Mouse (Mus musculus) limb, embryonic 10.5 days (tissue): ENCODE results near the gene Mybphl. TPM values are rescaled to one million over a fixed set of nuclear protein-coding genes. Genes with fewer than 3 reads are reported as not detected.

Experiments used
- DNase-seq: peaks from one replicate; pipeline ENCODE4 v3.0.0-alpha.2; 2017; ENCODE audit warnings: low spot score
- H3K27ac ChIP-seq: fragments of 300-500 bp; sonication (generic); 2 replicates; pipeline ENCODE4 v1.5.1; 2016; ENCODE audit warnings: mild to moderate bottlenecking
- H3K27me3 ChIP-seq: fragments of 300-500 bp; sonication (generic); 2 replicates; pipeline ENCODE4 v1.6.1; 2016; ENCODE audit warnings: low read depth, mild to moderate bottlenecking; ENCODE audit not compliant: poor library complexity, severe bottlenecking
- H3K36me3 ChIP-seq: fragments of 300-500 bp; sonication (generic); 2 replicates; pipeline ENCODE4 v1.6.1; 2016; ENCODE audit warnings: mild to moderate bottlenecking, moderate library complexity
- H3K4me1 ChIP-seq: fragments of 300-500 bp; sonication (generic); 2 replicates; pipeline ENCODE4 v1.6.1; 2016
- H3K4me3 ChIP-seq: fragments of 300-500 bp; sonication (generic); 2 replicates; pipeline ENCODE4 v1.5.1; 2016; ENCODE audit warnings: mild to moderate bottlenecking, moderate library complexity
- H3K9me3 ChIP-seq: fragments of 300-500 bp; sonication (generic); replicated peaks from 2 replicates; pipeline ENCODE4 v1.6.1; 2016; ENCODE audit warnings: mild to moderate bottlenecking
- WGBS: fragments of 180-500 bp; shearing (Covaris S2); methylation state at CpG from one replicate; pipeline ENCODE4 v1.1.7; 2016; 5-methylcytosine and 5-hydroxymethylcytosine counted together
- polyA plus RNA-seq: library from polyadenylated mRNA; unstranded; fragments of >200 nt; fragmentation: Nextera tagmentation; extraction: Ambion mirVana; gene quantifications from 2 replicates; pipeline ENCODE4 v1.2.1, GENCODE M21; 2016

Gene Mybphl
- 0.15 TPM in 1 of 2 replicates, not detected in the other for polyA plus RNA-seq

- Histone ChIP-seq H3K9me3 (no peaks in the 10 kb centered on the region), H3K4me1 (peaks cover 25% of the 10 kb centered on the region), H3K27me3 (no peaks in the 10 kb centered on the region), H3K36me3 (no peaks in the 10 kb centered on the region), H3K4me3 (no peak within 1 kb of the TSS), H3K27ac (no peak within 1 kb of the TSS)
- no peak for DNase-seq
- WGBS, result 80% methylated on average over 9 of the region's 9 CpGs
Measured at GRCm38 (mm10) chr3:108364270-108364995, at the start of gene Mybphl. Mybphl (plus strand) TSS chr3:108364911.

- WGBS, result 46% methylated on average over 2 of the region's 2 CpGs
- no peaks in the 10 kb centered on the region for H3K9me3 ChIP-seq
- H3K36me3 ChIP-seq, result no peaks in the 10 kb centered on the region
- no peak overlapping the region for H3K4me3 ChIP-seq
- H3K27ac ChIP-seq, result peak overlapping the region; percentile 69; the same call in 1 of the 2 replicates
- DNase-seq, result peak; percentile 40
- H3K27me3 ChIP-seq, result no peaks in the 10 kb centered on the region
- peaks cover 29% of the 10 kb centered on the region for H3K4me1 ChIP-seq
Measured at GRCm38 (mm10) chr3:108318517-108318916, 46.2 kb upstream of the Mybphl start.

- H3K4me3 ChIP-seq, result no peak overlapping the region
- H3K27me3 ChIP-seq, result no peaks in the 10 kb centered on the region
- H3K36me3 ChIP-seq, result peaks cover 16% of the 10 kb centered on the region
- no peak for DNase-seq
- H3K4me1 ChIP-seq, result peaks cover 29% of the 10 kb centered on the region
- WGBS, result 86% methylated on average over 4 of the region's 4 CpGs
- no peaks in the 10 kb centered on the region for H3K9me3 ChIP-seq
- no peak overlapping the region for H3K27ac ChIP-seq
Measured at GRCm38 (mm10) chr3:108321671-108322070, 43.0 kb upstream of the Mybphl start.

- Histone ChIP-seq H3K4me1 (peaks cover 29% of the 10 kb centered on the region), H3K9me3 (no peaks in the 10 kb centered on the region), H3K27ac (no peak overlapping the region), H3K4me3 (no peak overlapping the region), H3K36me3 (peaks cover 16% of the 10 kb centered on the region), H3K27me3 (no peaks in the 10 kb centered on the region)
- no peak for DNase-seq
- WGBS, result 92% methylated on average over 4 of the region's 4 CpGs
Measured at GRCm38 (mm10) chr3:108322136-108322535, 42.6 kb upstream of the Mybphl start.

- 83% methylated on average over 3 of the region's 3 CpGs for WGBS
- peaks cover 26% of the 10 kb centered on the region for H3K4me1 ChIP-seq
Measured at GRCm38 (mm10) chr3:108322962-108323361, 41.7 kb upstream of the Mybphl start.

GRCm38 (mm10) chr3:108324837-108325236 is 39.9 kb upstream of the Mybphl start:
- H3K4me1 ChIP-seq, result peaks cover 12% of the 10 kb centered on the region
- H3K27me3 ChIP-seq, result no peaks in the 10 kb centered on the region
- WGBS, result 91% methylated on average over 4 of the region's 4 CpGs
- no peaks in the 10 kb centered on the region for H3K9me3 ChIP-seq
- peaks cover 24% of the 10 kb centered on the region for H3K36me3 ChIP-seq
- H3K27ac ChIP-seq, result no peak overlapping the region
- H3K4me3 ChIP-seq, result no peak overlapping the region
- DNase-seq, result no peak

More at GRCm38 (mm10) chr3:108322962-108323361, 41.7 kb upstream of the Mybphl start:
- H3K36me3 ChIP-seq, result peaks cover 16% of the 10 kb centered on the region
- H3K27me3 ChIP-seq, result no peaks in the 10 kb centered on the region
- H3K9me3 ChIP-seq, result no peaks in the 10 kb centered on the region
- no peak for DNase-seq
- H3K27ac ChIP-seq, result no peak overlapping the region
- H3K4me3 ChIP-seq, result no peak overlapping the region

- Histone ChIP-seq H3K9me3 (no peaks in the 10 kb centered on the region), H3K4me3 (no peak overlapping the region), H3K36me3 (peaks cover 31% of the 10 kb centered on the region), H3K27me3 (no peaks in the 10 kb centered on the region), H3K4me1 (peaks cover 7% of the 10 kb centered on the region), H3K27ac (no peak overlapping the region)
- DNase-seq, result no peak
- WGBS, result 95% methylated on average over 9 of the region's 9 CpGs
Measured at GRCm38 (mm10) chr3:108325521-108325920, 39.2 kb upstream of the Mybphl start.

GRCm38 (mm10) chr3:108327275-108327674 is 37.4 kb upstream of the Mybphl start:
- H3K4me1 ChIP-seq, result peaks cover 4% of the 10 kb centered on the region
- H3K27me3 ChIP-seq, result no peaks in the 10 kb centered on the region
- no peak for DNase-seq
- H3K9me3 ChIP-seq, result no peaks in the 10 kb centered on the region
- 94% methylated on average over 8 of the region's 8 CpGs for WGBS
- H3K4me3 ChIP-seq, result no peak overlapping the region
- H3K27ac ChIP-seq, result no peak overlapping the region
- peaks cover 46% of the 10 kb centered on the region for H3K36me3 ChIP-seq

GRCm38 (mm10) chr3:108327916-108328315 is 36.8 kb upstream of the Mybphl start:
- H3K36me3 ChIP-seq, result peaks cover 52% of the 10 kb centered on the region
- 76% methylated on average over 3 of the region's 3 CpGs for WGBS
- DNase-seq, result no peak
- H3K4me1 ChIP-seq, result peaks cover 4% of the 10 kb centered on the region
- H3K27ac ChIP-seq, result no peak overlapping the region
- H3K9me3 ChIP-seq, result no peaks in the 10 kb centered on the region
- H3K27me3 ChIP-seq, result no peaks in the 10 kb centered on the region
- no peak overlapping the region for H3K4me3 ChIP-seq

- H3K4me1 ChIP-seq, result peaks cover 4% of the 10 kb centered on the region
- WGBS, result 68% methylated on average over 9 of the region's 9 CpGs
Measured at GRCm38 (mm10) chr3:108328441-108328841, 36.3 kb upstream of the Mybphl start.

GRCm38 (mm10) chr3:108330812-108331211 is 33.9 kb upstream of the Mybphl start:
- DNase-seq, result no peak
- WGBS, result 90% methylated on average over 6 of the region's 6 CpGs
- H3K27me3 ChIP-seq, result no peaks in the 10 kb centered on the region
- no peaks in the 10 kb centered on the region for H3K9me3 ChIP-seq
- no peak overlapping the region for H3K27ac ChIP-seq
- no peak overlapping the region for H3K4me3 ChIP-seq
- H3K36me3 ChIP-seq, result peaks cover 60% of the 10 kb centered on the region
- H3K4me1 ChIP-seq, result peaks cover 4% of the 10 kb centered on the region

More at GRCm38 (mm10) chr3:108328441-108328841, 36.3 kb upstream of the Mybphl start:
- H3K27ac ChIP-seq, result no peak overlapping the region; the same call in 1 of the 2 replicates
- peaks cover 54% of the 10 kb centered on the region for H3K36me3 ChIP-seq
- H3K27me3 ChIP-seq, result no peaks in the 10 kb centered on the region
- H3K9me3 ChIP-seq, result no peaks in the 10 kb centered on the region
- no peak for DNase-seq
- no peak overlapping the region for H3K4me3 ChIP-seq

GRCm38 (mm10) chr3:108336878-108337277 is 27.8 kb upstream of the Mybphl start:
- DNase-seq, result no peak
- Histone ChIP-seq H3K4me3 (no peak overlapping the region), H3K9me3 (no peaks in the 10 kb centered on the region), H3K27ac (no peak overlapping the region), H3K27me3 (no peaks in the 10 kb centered on the region), H3K4me1 (no peaks in the 10 kb centered on the region), H3K36me3 (peaks cover 66% of the 10 kb centered on the region)
- WGBS, result 92% methylated on average over 5 of the region's 5 CpGs

GRCm38 (mm10) chr3:108341040-108341439 is 23.7 kb upstream of the Mybphl start:
- WGBS, result 89% methylated on average over 2 of the region's 2 CpGs
- H3K4me3 ChIP-seq, result no peak overlapping the region
- no peaks in the 10 kb centered on the region for H3K9me3 ChIP-seq
- H3K27me3 ChIP-seq, result no peaks in the 10 kb centered on the region
- H3K4me1 ChIP-seq, result no peaks in the 10 kb centered on the region
- DNase-seq, result no peak
- H3K27ac ChIP-seq, result no peak overlapping the region
- H3K36me3 ChIP-seq, result peaks cover 62% of the 10 kb centered on the region
